Mouse (Mus musculus): ENCODE results near the gene Rnf10. TPM values are rescaled to one million over a fixed set of nuclear protein-coding genes. Genes with fewer than 3 reads are reported as not detected.

Gene Rnf10
- polyA plus RNA-seq (2017; shearing (Covaris generic)) = 16.4 TPM

GRCm38 (mm10) chr5:115272812-115273548 is at the start of gene Rnf10:
Gene Rnf10, minus strand, starts transcription at chr5:115272898.

GRCm38 (mm10) chr5:115300792-115301614 is 28.3 kb upstream of the Rnf10 start, which contains the start of gene Dynll1:
Gene Dynll1, minus strand, starts transcription at chr5:115300999.

GRCm38 (mm10) chr5:115279226-115280049 is 6.7 kb upstream of the Rnf10 start, which contains the start of gene Coq5:
Gene Coq5, plus strand, starts transcription at chr5:115279666.

GRCm38 (mm10) chr5:115235786-115236263 is 36.9 kb downstream of the Rnf10 start, which contains the start of gene Pop5:
Gene Pop5, plus strand, starts transcription at chr5:115235836.

GRCm38 (mm10) chr5:115193669-115194625 is 78.8 kb downstream of the Rnf10 start, which contains the start of gene Cabp1:
Gene Cabp1, minus strand, starts transcription at chr5:115194381.

Other genes starting within 250 kb of the Rnf10 start
- gene Gm10401, start 174.6 kb downstream of the Rnf10 start, polyA plus RNA-seq (2017; shearing (Covaris generic)) = 4.1 TPM
- gene Acads, start 153.6 kb downstream of the Rnf10 start, polyA plus RNA-seq (2017; shearing (Covaris generic)) = 43.3 TPM
- 26.6 TPM for gene Unc119b, start 137.9 kb downstream of the Rnf10 start, polyA plus RNA-seq (2017; shearing (Covaris generic))
- 42.7 TPM for gene Mlec, start 114.7 kb downstream of the Rnf10 start, polyA plus RNA-seq (2017; shearing (Covaris generic))
- 0.37 TPM for gene Cabp1, start 78.5 kb downstream of the Rnf10 start, polyA plus RNA-seq (2017; shearing (Covaris generic))
- 84.8 TPM for gene Pop5, start 37.1 kb downstream of the Rnf10 start, polyA plus RNA-seq (2017; shearing (Covaris generic))
- gene Coq5, start 6.8 kb upstream of the Rnf10 start, polyA plus RNA-seq (2017; shearing (Covaris generic)) = 50.7 TPM
- gene Dynll1, start 28.1 kb upstream of the Rnf10 start, polyA plus RNA-seq (2017; shearing (Covaris generic)) = 581 TPM
- 11.6 TPM for gene Srsf9, start 54.3 kb upstream of the Rnf10 start, polyA plus RNA-seq (2017; shearing (Covaris generic))
- 18.8 TPM for gene Gatc, start 68.3 kb upstream of the Rnf10 start, polyA plus RNA-seq (2017; shearing (Covaris generic))
- gene Triap1, start 68.3 kb upstream of the Rnf10 start, polyA plus RNA-seq (2017; shearing (Covaris generic)) = 67.5 TPM
- gene Cox6a1, start 76.1 kb upstream of the Rnf10 start, polyA plus RNA-seq (2017; shearing (Covaris generic)) = 572 TPM
- not detected for gene Msi1, start 156.7 kb upstream of the Rnf10 start, polyA plus RNA-seq (2017; shearing (Covaris generic))
- gene Pla2g1b, start 193.4 kb upstream of the Rnf10 start, polyA plus RNA-seq (2017; shearing (Covaris generic)) = not detected
- gene Sirt4, start 211.8 kb upstream of the Rnf10 start, polyA plus RNA-seq (2017; shearing (Covaris generic)) = 22.0 TPM
- 51.4 TPM for gene Pxn, start 233.8 kb upstream of the Rnf10 start, polyA plus RNA-seq (2017; shearing (Covaris generic))

All from CD4-positive, CD25-positive, alpha-beta regulatory T cell, adult 9 weeks (primary cell).